Mouse (Mus musculus): Measurements from ENCODE around the gene Hmx1.

Gene Hmx1

DNA sequence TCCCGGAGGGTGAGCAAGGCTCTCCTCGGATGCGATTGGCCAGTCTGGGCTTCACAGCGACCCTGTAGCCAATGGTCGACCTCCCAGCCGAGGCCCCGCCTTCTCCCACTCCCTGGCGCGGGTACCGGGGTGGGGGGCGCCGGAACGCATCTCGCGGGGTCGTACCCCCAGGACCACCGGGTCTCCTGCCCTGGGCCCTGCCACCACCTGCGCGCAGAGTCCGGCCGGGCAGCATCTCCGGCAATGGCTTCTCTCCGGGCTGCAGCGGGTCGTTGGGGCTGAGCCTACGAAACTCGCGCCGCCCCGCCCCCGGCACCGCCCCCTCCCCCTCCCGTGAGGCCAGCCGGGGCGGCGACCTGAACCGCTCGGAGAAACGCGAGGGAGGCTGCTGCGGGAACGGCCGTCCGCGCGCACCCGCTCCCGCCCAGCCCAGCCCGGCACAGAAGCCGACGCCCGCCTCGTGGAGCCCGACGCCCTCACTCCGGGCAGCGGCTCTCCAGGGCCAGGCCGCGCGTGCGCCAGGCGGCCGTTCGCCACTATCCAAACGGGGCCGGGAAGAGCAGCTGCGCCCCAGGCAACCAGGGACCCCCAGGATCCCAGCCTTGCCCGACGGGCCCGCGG lies at the start of gene Hmx1:
Gene Hmx1, plus strand, starts transcription at position 618 of the 621 bp plus-strand sequence.
- DNase-seq (ENCODE audit: low spot score), result peak; percentile 86

DNA sequence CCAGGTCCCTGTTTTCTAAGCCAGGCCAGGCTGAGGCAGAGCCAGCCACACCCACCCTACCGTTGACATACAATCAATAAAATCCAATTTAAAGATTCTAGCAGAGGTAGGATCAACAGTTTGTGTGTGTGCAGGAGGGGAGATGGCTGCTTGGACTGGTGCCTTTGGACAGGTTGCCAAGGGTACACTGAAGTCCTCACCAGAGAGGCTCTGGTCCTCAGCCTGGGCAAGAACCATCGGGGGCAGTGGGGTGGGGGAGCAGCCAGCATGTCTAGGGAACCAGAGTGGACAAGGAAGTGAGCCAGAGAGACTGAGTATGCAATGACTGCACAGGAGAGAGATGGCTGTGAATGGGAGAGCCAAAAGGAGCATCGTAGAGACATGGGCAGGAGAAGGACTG lies 43.8 kb upstream of the Hmx1 start:
- DNase-seq (ENCODE audit: low spot score), result no peak

GRCm38 (mm10) chr5:35348794-35349193 lies 40.1 kb upstream of the Hmx1 start:
- peak; percentile 82 for DNase-seq (ENCODE audit: low spot score)

GRCm38 (mm10) chr5:35357544-35358440 lies 31.1 kb upstream of the Hmx1 start:
- peak; percentile 54 for DNase-seq (ENCODE audit: low spot score)

DNA sequence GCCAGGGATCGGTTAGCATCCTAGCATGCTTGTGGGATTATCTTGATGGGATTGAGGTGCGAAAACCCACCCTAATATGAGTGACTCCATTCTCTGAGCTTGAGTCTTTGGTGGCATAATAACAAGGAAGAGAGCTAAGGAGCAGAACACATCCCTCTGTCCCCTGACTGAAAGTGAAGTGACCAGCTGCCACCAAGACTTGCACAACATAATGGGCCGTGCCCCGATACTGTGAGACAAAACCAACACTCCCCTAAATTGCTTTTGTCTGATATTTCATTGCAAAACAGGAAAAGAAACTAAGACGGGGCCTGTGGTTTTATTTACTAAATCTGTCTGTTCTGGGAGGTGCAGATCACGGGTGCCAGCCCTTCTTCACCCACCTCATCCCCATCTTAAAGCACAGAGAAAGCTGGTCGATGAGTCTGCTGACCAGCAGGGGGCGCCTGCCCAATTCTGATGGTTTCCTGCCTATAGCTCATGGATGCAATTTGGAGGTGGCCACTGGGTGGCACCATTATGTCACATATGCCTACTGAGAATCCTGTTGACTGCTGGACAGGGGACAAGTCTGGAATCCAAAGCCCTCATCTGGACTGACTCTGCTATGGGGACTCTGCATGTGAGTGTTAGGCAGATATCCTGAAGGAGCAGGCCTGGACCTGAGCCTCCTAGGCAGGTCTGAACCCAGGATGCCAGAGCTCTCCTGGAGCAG lies 27.2 kb upstream of the Hmx1 start:
- DNase-seq (ENCODE audit: low spot score), result peak; percentile 97

- DNase-seq (ENCODE audit: low spot score), result no peak
These were observed 22.5 kb upstream of the Hmx1 start for GRCm38 (mm10) chr5:35366241-35367032.

DNA sequence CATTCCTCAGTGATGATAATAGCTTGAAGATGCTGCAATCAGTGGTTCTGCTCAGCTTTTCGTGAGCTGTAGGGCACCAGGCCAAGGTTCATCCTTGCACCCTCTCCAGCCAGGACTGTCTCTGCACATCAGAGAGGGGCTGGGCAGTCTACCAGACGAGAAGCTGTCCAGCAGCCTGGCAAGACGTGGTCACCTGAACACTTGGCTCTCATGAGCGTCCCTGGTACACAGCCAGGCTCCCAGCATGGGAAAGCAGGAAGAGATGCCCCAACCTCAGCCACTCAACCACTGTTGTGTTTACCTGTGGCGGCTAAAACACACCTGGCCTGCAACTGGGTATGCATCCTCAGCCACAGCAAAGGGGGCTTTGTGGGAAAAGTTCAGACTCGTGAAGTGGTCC lies 20.0 kb upstream of the Hmx1 start:
- DNase-seq (ENCODE audit: low spot score), result no peak

DNA sequence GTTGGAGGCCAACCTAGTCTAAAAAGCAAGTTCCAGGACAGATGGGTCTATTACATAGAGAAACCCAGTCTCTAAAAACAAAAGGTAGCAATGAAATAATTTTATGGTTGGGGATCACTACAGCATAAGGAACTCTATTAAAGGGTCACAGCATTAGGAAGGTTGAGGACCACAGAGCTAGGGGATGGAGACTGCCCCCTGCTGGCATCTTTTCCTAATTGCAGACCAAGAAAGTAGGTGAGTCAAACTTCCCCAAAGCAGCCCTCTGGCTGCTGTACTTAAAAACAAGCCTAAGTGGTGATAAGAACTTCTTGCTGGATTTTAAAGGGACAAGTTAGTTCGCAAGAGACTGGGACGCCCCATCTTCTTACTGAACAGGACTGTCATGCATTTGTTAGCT lies 9.8 kb upstream of the Hmx1 start:
- no peak for DNase-seq (ENCODE audit: low spot score)

DNA sequence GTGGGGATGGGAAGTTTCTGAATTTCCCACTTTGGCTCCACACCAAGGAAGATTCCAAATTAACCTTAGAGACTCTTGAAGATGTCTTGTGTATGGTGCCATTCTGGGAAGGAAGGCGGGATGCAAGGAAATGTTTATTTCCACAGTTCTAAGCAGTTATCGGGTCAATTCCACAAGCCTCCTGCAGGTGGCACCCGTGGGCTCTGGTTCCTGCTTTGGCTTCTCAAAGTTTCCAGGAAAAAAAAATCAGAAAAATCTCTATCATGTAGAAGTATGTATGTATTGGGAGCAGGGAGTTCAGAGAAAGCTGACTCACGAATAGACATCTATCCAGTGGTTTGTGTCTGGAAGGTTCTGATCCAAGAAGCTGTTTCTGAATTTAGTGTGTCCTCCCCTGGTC lies 9.1 kb upstream of the Hmx1 start:
- peak; percentile 88 for DNase-seq (ENCODE audit: low spot score)

- DNase-seq (ENCODE audit: low spot score), result no peak
These were observed 946 bp upstream of the Hmx1 start for GRCm38 (mm10) chr5:35387834-35388490.

DNA sequence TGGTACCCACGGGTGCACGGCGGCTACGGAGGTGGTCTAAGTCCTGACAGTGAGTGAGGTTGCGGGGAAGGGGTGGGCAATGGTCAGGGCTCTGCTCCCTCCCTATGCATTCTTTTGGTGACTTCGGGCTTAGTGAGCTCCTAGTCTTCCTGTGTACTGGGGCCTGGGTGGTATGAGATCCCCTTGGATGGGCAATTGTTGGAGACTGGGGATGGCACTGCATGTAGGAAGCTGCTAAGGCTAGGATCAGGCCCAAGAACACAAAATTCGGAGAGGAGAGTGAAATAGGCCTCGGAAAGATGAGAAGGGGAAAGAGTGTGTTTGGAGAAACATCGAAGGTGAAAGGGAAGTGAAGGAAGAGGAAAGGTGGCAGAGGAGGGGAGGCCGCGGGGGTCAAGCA lies 533 bp downstream of the Hmx1 start:
- no peak for DNase-seq (ENCODE audit: low spot score)

DNA sequence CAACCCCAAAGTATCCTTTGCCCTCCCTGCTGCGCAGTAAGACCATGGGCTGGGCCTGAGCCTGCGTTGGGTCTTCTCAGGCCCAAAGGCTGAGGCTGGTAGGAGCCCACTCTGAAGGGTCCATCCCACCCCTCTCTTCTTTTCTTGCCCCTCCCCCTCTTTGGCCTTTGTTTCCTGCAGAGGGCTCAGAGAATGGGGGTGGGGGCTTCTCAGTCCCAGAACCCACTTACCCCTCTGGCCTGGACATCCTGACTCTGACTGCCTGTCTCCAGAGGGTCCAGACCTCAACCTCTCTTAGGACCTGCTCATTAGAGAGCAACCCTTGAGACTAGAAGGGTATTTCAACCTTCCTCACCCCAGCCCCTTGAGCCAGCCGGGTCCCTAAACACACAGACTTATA lies 1.0 kb downstream of the Hmx1 start:
- no peak for DNase-seq (ENCODE audit: low spot score)

DNA sequence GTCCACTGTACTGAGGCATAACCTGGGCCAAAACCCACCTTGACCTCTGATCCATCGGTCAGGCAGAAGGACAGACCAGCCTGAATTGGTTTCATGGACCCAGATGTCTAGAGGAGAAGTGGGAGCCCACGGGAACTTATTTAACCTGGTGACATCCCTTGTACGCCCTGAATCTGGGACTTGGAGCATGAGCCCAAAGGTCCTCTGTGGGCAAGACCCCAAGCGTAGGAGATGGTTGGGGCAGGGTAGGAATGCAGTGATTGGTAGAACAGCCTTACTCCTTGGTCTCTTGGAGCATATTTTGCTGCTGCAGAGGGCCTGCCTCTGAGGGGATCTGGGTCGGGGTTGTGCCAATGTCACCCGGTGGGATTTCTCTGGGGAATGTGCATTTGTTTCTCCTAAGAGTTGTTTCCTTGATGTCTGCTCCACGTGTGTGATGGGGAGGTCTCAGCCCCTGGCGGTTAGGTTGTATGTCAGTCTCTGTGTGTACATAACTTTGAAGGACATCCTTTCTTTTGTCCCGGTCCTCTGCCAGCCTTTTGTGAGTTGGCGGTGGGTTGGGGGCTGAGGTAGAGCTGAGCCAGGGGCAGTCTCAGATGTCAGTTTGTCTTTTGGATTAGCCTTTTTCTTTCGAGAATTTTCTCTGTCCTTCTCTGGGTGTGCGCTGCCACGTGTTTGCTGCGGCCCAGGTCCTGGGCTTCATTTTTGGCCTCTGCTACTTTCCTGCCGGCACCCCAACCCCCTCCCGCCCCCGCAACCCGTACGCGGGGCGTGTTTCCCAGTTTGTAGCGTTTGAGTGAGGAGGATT lies 2.1 kb downstream of the Hmx1 start:
- no peak for DNase-seq (ENCODE audit: low spot score)

GRCm38 (mm10) chr5:35391656-35392333 lies 2.9 kb downstream of the Hmx1 start:
- DNase-seq (ENCODE audit: low spot score), result no peak

DNA sequence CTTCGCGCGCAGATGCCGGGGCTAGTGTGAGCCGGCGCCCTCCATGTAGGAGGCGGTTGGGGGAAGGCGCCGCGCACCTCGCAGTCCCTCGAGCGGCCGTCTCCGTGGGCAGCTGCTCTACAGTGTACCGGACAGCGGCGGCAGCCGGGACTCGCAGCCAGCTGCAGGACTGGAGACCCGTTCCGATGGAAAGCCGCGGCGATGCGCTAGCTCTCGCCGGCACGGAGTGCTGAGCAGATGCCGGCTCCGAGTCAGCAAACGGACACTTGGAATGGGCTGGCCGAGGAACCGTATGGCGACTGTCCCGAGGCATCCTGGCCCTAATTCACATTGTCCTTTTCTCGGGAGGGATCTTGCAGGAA lies 3.4 kb downstream of the Hmx1 start:
- DNase-seq (ENCODE audit: low spot score), result no peak

DNA sequence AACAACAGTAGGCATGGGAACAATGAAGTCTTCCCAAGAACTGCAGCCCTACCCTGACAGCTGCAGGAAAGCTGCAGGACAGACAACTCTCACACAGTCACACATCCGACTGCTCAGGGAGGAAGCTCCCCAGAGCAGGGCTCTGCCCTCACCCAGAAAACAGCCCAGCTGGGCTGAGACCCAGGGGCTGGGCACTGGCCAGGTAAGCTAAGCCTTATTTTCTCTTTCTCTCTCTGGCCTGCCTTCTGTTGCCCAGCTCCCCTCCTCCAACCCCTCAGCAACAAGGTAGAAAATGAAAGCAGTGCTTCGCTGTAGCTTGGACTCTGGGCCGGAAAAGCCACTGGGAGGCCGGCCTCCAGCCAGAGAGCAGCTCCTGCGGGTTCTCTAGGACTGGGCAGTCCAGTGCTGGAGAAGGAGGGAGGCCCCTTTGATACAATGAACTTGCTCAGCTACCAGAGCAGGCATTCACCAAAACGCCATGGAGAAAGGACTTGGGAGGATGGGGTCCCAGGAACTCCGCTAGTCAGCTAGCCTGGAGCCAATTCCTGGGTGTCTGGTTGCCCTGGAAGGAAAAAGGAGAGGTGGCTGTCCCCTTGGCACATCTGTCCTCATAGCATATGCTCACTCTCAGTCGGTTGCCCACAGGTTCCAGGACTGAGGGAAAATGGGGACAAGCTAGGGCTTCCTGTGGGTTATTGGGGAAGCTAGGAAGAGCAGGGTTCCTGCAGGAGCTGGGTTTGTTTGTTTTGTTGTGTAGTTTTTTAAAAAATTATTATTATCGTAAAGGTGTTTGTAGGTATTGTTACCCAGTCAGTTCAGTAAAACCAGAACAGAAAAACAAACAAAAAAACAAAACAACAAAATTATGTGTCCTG lies 6.9 kb downstream of the Hmx1 start:
- no peak for DNase-seq (ENCODE audit: low spot score)

GRCm38 (mm10) chr5:35396976-35397641 lies 8.2 kb downstream of the Hmx1 start:
- DNase-seq (ENCODE audit: low spot score), result no peak

GRCm38 (mm10) chr5:35397642-35398309 lies 8.9 kb downstream of the Hmx1 start:
- no peak for DNase-seq (ENCODE audit: low spot score)

Data from embryo, embryonic 10.5 days (tissue).